Mouse (Mus musculus): ENCODE measurements around the gene Recql. TPM values are rescaled to one million over a fixed set of nuclear protein-coding genes. Genes with fewer than 3 reads are reported as not detected.

The Recql gene
- polyA plus RNA-seq, 1 experiment from 2014 or later = 40.5 TPM

- WGBS = 6% methylated on average over 31 of the region's 31 CpGs
- Histone ChIP-seq H3K9ac (replicated peaks) (peak overlapping the region; percentile 54; the same call in 1 of the 2 replicates), H3K9me3 (no peaks in the 10 kb centered on the region), H3K27me3 (no peaks in the 10 kb centered on the region), H3K36me3 (0 out of 2 replicates have a peak, but pooled peaks cover 3% of the 10 kb centered on the region), H3K4me2 (replicated peaks) (peak overlapping the region; percentile 79), H3K4me3 (peak overlapping the region; percentile 99), H3K4me1 (peaks cover 20% of the 10 kb centered on the region), H3K27ac (replicated peaks) (no peak overlapping the region)
- ATAC-seq (ENCODE audit: low FRiP score, low read depth) = peak; percentile 84
These were observed 439 bp downstream of the Recql start for GRCm38 (mm10) chr6:142386285-142387010.

GRCm38 (mm10) chr6:142384521-142384920, 2.4 kb downstream of the Recql start:
- H3K9ac ChIP-seq (replicated peaks) = no peak overlapping the region
- WGBS = 91% methylated on average over 9 of the region's 9 CpGs
- H3K9me3 ChIP-seq = no peaks in the 10 kb centered on the region
- no peak overlapping the region for H3K27ac ChIP-seq (replicated peaks)
- no peak for ATAC-seq (ENCODE audit: low FRiP score, low read depth)
- H3K4me3 ChIP-seq = no peak overlapping the region
- H3K4me2 ChIP-seq (replicated peaks) = no peak overlapping the region
- H3K27me3 ChIP-seq = no peaks in the 10 kb centered on the region
- H3K36me3 ChIP-seq = no peaks in the 10 kb centered on the region
- H3K4me1 ChIP-seq = peaks cover 20% of the 10 kb centered on the region

GRCm38 (mm10) chr6:142381615-142382014, 5.3 kb downstream of the Recql start:
- Histone ChIP-seq H3K4me2 (replicated peaks) (no peak overlapping the region), H3K27ac (replicated peaks) (no peak overlapping the region), H3K27me3 (no peaks in the 10 kb centered on the region), H3K4me1 (peaks cover 5% of the 10 kb centered on the region; the same call in 1 of the 2 replicates), H3K9ac (replicated peaks) (no peak overlapping the region), H3K4me3 (no peak overlapping the region), H3K9me3 (no peaks in the 10 kb centered on the region), H3K36me3 (peaks cover 1% of the 10 kb centered on the region)
- ATAC-seq (ENCODE audit: low FRiP score, low read depth) = no peak
- 88% methylated on average over 7 of the region's 7 CpGs for WGBS

- ATAC-seq (ENCODE audit: low FRiP score, low read depth) = no peak
- Histone ChIP-seq H3K4me2 (replicated peaks) (no peak overlapping the region), H3K4me3 (no peak overlapping the region), H3K4me1 (no peaks in the 10 kb centered on the region), H3K9me3 (no peaks in the 10 kb centered on the region), H3K27ac (replicated peaks) (no peak overlapping the region), H3K9ac (replicated peaks) (no peak overlapping the region), H3K27me3 (no peaks in the 10 kb centered on the region), H3K36me3 (peaks cover 17% of the 10 kb centered on the region)
- WGBS = 92% methylated on average over 6 of the region's 6 CpGs
These were observed 6.9 kb downstream of the Recql start for GRCm38 (mm10) chr6:142379961-142380360.

GRCm38 (mm10) chr6:142378576-142379330, 8.1 kb downstream of the Recql start:
- peaks cover 28% of the 10 kb centered on the region for H3K36me3 ChIP-seq
- H3K27ac ChIP-seq (replicated peaks) = no peak overlapping the region
- WGBS = 92% methylated on average over 8 of the region's 8 CpGs
- no peaks in the 10 kb centered on the region for H3K27me3 ChIP-seq
- H3K4me3 ChIP-seq = no peak overlapping the region
- H3K9me3 ChIP-seq = no peaks in the 10 kb centered on the region
- no peak for ATAC-seq (ENCODE audit: low FRiP score, low read depth)
- no peaks in the 10 kb centered on the region for H3K4me1 ChIP-seq
- H3K4me2 ChIP-seq (replicated peaks) = no peak overlapping the region
- H3K9ac ChIP-seq (replicated peaks) = no peak overlapping the region

DNA sequence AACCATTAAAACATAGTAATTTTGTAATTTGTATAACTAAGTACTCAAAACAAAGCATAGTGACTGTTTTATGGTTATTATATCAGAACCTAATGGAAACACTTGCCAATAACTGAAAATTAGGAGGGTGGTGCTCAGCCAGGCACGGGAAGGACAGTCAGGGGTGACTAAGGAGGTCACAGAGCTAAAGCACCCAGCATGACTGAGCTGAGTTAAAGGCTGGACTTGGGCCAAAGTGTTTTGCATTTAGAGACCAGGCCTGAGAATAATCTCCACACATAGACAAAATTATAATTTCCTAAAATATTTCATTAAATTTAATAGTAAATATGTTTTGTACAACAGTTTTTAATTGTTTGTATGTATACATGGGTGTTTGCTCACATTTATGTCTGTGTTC, 9.8 kb downstream of the Recql start:
- Histone ChIP-seq H3K27me3 (no peaks in the 10 kb centered on the region), H3K27ac (replicated peaks) (no peak overlapping the region), H3K4me1 (no peaks in the 10 kb centered on the region), H3K36me3 (peaks cover 34% of the 10 kb centered on the region), H3K9ac (replicated peaks) (no peak overlapping the region), H3K9me3 (no peaks in the 10 kb centered on the region), H3K4me3 (no peak overlapping the region), H3K4me2 (replicated peaks) (no peak overlapping the region)
- 87% methylated on average over 1 of the region's 1 CpGs for WGBS
- no peak for ATAC-seq (ENCODE audit: low FRiP score, low read depth)

DNA sequence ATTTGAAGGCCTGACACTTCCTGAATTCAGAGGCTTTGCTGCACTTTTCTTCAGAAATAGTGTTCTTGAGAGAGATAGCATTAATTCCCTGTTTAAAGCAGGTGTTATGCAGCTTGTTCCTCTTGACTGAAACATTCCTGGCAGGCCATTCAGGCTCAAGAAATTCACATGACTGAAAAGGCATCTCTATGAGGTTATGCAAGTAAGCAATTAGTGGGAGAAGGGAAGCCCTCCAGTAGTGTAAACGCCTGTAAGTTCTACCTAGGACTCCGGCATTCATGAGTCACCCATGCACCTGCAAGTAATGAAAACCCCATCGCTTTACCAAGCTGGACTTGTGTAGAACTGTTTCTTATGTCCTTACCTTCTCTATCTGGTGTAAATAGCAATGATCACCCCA, 17.3 kb downstream of the Recql start:
- 93% methylated on average over 3 of the region's 3 CpGs for WGBS
- Histone ChIP-seq H3K27me3 (no peaks in the 10 kb centered on the region), H3K4me2 (replicated peaks) (no peak overlapping the region), H3K9ac (replicated peaks) (no peak overlapping the region), H3K27ac (replicated peaks) (no peak overlapping the region), H3K9me3 (no peaks in the 10 kb centered on the region), H3K4me3 (no peak overlapping the region), H3K36me3 (peaks cover 72% of the 10 kb centered on the region), H3K4me1 (no peaks in the 10 kb centered on the region)
- no peak for ATAC-seq (ENCODE audit: low FRiP score, low read depth)

DNA sequence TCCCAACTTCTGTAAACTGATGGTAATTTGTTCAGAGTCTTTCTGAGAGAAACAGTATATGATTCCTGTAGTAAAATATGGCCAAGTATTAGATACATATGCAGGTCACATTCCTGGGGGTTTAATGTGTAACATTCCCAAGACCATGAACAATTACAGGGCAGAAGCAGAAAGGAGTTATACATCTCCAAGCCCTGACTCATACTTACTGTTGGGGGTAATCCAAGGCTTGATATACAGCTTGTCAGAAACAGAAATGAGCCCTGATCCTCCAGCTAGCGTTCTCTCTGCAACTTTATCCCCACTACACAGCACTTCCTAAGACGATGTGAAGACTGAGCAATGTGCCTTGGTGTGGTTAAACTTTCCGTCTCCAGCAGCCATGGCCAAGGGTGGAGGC, 19.3 kb downstream of the Recql start:
- ATAC-seq (ENCODE audit: low FRiP score, low read depth) = no peak
- peaks cover 77% of the 10 kb centered on the region for H3K36me3 ChIP-seq
- 89% methylated on average over 3 of the region's 3 CpGs for WGBS
- H3K9ac ChIP-seq (replicated peaks) = no peak overlapping the region
- no peak overlapping the region for H3K4me2 ChIP-seq (replicated peaks)
- no peaks in the 10 kb centered on the region for H3K9me3 ChIP-seq
- H3K4me3 ChIP-seq = no peak overlapping the region
- no peak overlapping the region for H3K27ac ChIP-seq (replicated peaks)
- no peaks in the 10 kb centered on the region for H3K4me1 ChIP-seq
- H3K27me3 ChIP-seq = no peaks in the 10 kb centered on the region

GRCm38 (mm10) chr6:142366473-142367018, 20.3 kb downstream of the Recql start:
- no peak overlapping the region for H3K4me2 ChIP-seq (replicated peaks)
- H3K36me3 ChIP-seq = peaks cover 75% of the 10 kb centered on the region
- no peaks in the 10 kb centered on the region for H3K27me3 ChIP-seq
- H3K27ac ChIP-seq (replicated peaks) = no peak overlapping the region
- H3K4me1 ChIP-seq = no peaks in the 10 kb centered on the region
- no peak overlapping the region for H3K9ac ChIP-seq (replicated peaks)
- ATAC-seq (ENCODE audit: low FRiP score, low read depth) = no peak
- no peak overlapping the region for H3K4me3 ChIP-seq
- WGBS = 93% methylated on average over 10 of the region's 10 CpGs
- H3K9me3 ChIP-seq = no peaks in the 10 kb centered on the region

- Histone ChIP-seq H3K9me3 (no peaks in the 10 kb centered on the region), H3K27me3 (no peaks in the 10 kb centered on the region), H3K4me3 (no peak overlapping the region), H3K36me3 (peaks cover 79% of the 10 kb centered on the region), H3K27ac (replicated peaks) (no peak overlapping the region), H3K9ac (replicated peaks) (no peak overlapping the region), H3K4me2 (replicated peaks) (no peak overlapping the region), H3K4me1 (no peaks in the 10 kb centered on the region)
- no peak for ATAC-seq (ENCODE audit: low FRiP score, low read depth)
- WGBS = 92% methylated on average over 8 of the region's 8 CpGs
These were observed 21.0 kb downstream of the Recql start for GRCm38 (mm10) chr6:142365742-142366472.

DNA sequence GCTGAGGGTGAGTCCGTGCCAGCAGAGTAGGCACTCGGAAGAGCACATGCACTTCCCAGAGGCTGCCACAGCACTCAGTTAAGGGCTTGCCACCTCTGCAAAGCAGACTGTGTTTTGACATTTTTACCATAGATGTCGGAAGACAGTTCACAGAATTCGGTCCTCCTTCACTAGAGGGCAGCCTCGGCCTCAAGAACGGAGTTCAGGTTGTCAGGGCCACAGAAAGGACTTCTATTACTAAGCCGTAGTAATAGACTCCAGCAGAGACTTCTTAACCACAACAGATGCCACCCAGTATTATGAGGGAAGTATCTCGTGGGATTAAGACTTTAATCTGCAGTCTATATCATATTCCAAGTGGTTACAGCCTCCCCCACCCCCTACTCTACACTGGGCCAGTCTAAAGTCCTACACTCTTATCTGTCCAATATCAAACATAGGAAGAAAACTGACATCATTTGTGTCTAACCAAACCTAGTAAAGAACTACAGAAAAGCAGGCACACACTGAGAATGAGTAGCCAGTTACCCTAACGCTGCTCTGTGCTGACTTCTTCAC, 23.8 kb downstream of the Recql start:
- H3K9ac ChIP-seq (replicated peaks) = no peak overlapping the region
- no peak overlapping the region for H3K4me2 ChIP-seq (replicated peaks)
- H3K9me3 ChIP-seq = no peaks in the 10 kb centered on the region
- no peak overlapping the region for H3K4me3 ChIP-seq
- H3K27me3 ChIP-seq = no peaks in the 10 kb centered on the region
- ATAC-seq (ENCODE audit: low FRiP score, low read depth) = no peak; the same call in 1 of the 2 replicates
- H3K27ac ChIP-seq (replicated peaks) = no peak overlapping the region
- peaks cover 86% of the 10 kb centered on the region for H3K36me3 ChIP-seq
- WGBS = 65% methylated on average over 9 of the region's 9 CpGs
- no peaks in the 10 kb centered on the region for H3K4me1 ChIP-seq
